Mouse (Mus musculus) liver, embryonic 14.5 days (tissue): ENCODE data around the gene Cdk10.

Experiments
- CTCF ChIP-seq: IDR thresholded peaks from 2 replicates; pipeline ENCODE4 v1.5.1; 2016; ENCODE audit warnings: antibody characterized with exemption, low read depth, control low read depth
- EP300 ChIP-seq: IDR thresholded peaks from 2 replicates; pipeline ENCODE4 v1.6.1; 2016; ENCODE audit warnings: antibody characterized with exemption, low read depth

DNA sequence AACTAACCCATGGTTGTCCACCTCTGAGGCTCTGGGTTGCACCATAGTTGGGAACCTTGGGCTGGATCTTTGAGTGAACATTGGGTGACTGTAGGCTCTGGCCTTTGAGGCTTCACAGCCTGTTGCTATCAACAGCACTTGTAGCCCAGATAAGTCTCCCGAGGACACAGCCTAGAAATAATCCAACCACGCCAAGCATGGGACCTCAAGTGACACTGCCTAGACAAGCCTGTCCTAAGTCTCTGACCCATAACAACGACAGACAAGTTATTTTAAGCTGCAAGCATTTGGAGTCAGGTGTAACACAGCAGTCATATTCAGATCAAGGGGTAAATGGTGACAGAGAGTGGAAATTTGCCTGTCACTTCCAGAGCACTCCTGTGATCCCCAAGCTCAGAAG, 9.2 kb upstream of the Cdk10 start:
- TF ChIP-seq CTCF, result no peak
- TF ChIP-seq EP300, result no peak
